Mouse (Mus musculus): Measurements from ENCODE around the gene Styx.
"Not testable (repeated sequence)": the region's sequence is repeated elsewhere in the genome, so short reads cannot be mapped to it uniquely, and the experiment has no call there.

The Styx gene

DNA sequence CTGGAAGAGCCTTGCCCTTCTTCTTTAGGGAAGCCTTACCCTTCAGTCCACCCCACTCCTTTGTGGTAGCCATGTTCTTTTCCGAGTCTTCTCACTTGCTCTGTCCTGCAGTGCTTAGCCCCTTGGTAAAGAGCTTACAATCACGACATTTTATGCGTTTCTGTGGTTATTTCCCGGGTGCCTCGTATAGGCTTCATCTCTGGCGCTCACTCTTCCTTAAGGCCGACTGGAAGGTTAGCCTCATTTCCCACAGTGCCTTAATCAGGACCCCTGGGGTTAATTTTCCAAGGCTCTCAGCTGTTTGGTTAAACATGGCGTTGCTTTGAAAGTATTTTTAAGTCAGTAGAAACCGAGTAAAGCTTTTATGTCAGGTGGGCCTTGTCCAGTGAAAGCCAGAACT, 88.5 kb downstream of the Styx start:
- no peak for DNase-seq (ENCODE audit: low spot score in 2 of 2)

DNA sequence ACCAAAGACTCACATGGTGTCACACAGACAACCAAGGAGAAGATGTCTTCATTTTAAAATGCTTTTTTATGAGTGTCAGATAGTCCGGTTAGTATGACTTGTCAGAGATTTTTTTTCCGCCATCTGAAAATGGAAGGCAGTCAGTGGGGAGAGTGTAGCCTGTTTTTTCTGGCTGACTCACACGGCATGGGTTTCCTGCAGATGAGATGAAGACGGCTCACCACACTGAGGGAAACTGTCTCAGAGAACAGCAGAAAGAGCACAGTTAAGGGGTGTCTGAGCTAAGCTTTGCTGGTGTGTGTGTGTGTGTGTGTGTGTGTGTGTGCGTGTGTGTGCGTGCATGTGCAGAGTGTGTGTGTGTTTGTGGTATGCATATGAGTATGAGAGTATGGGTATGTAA, 90.4 kb downstream of the Styx start:
- DNase-seq (ENCODE audit: low spot score in 2 of 2) = no peak

DNA sequence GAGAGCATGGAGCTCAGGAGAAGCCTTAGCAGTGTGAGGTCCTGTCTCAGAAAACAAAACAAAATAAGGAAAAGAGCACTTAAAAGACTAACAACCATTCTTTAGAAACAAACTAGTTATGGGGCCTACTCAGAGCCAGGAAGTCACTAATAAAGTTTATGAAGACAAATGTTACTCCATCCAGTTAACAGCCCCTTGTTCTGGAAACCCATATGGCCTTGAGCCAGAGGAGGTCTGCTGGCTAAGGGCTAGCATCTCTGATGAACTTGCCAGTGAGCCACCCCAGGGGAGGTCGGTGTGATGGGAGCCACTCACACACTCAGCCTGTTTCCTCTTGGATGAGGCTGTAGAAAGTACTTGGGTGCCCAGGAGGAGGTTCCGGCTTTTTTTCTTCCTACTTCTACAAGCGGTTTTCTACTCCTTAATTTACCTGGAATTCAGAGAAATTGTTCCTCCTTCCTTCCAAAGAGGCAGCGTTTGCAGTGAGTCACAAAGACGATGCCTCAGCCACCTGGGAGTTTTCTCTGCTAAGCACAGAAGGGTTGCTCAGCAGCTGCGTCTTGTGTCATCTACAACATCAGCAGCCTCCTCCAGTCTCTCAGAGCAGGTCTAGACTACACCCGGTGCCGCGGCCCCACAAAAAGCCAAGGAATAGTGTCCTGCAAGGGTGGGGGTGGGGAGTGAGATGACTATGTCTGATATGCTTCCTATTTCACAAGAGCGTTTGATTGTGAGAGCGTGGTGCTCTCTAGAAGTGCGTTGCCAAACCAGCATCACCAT, 92.1 kb downstream of the Styx start:
- DNase-seq (ENCODE audit: low spot score in 2 of 2) = no peak

DNA sequence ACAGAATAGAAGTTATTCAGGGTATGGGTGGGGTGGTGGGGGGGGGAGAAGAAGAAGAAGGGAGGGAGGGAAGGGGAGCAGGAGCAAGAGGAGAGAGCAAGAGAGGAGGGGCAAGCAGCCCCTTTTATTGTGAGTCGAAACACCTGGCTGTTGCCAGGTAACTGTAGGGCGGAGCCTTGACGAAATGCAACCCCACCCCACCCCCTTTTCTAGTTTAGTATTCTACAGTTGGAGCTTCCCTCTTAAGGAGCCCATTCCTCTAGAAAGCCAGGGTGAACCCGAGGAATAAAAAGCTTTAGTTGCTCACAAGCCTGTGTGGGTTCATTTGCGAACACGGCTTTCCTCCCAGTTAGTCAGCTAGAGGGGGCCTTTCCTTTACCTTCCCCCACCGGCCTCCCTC, 94.0 kb downstream of the Styx start:
- DNase-seq (ENCODE audit: low spot score in 2 of 2) = no peak

DNA sequence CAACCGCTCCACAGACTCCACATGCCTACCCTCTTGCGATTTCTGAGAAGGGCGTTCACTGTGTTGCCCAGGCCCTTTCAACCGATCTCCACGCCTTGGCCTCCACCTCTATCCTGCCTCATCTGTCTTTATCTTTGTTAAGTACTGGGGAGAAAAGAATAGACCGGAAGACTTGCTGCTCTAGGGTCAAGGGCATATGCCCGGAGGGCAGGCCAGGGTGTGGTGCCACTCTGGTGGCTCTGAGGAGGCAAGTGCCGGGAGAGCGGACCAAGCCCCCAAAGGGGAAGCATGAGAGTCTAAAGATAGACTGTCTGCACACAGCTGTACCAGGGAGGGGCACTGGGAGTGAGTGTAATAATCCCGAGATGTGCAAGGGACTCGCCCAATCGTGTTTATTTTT, 94.6 kb downstream of the Styx start:
- no peak for DNase-seq (ENCODE audit: low spot score in 2 of 2)

DNA sequence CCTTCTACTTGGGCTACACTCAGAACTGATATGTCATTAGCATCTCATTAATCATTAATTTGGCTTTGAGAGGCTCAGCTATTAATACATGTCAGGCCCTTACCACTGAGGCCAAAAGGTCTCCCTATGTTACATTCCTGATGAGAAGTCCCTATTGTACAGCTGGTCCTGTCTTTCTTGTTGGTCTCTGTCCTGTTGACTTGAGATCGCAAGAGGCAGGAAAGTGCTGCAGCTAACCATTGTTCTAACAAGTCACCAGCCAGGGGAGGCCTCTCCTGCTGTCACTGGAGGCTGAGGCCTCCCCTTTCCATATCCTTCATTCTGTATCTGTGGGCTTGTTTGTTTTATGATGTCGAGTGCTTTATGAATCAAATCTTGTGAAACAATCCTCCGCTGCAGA, 95.9 kb downstream of the Styx start:
- DNase-seq (ENCODE audit: low spot score in 2 of 2) = no peak

DNA sequence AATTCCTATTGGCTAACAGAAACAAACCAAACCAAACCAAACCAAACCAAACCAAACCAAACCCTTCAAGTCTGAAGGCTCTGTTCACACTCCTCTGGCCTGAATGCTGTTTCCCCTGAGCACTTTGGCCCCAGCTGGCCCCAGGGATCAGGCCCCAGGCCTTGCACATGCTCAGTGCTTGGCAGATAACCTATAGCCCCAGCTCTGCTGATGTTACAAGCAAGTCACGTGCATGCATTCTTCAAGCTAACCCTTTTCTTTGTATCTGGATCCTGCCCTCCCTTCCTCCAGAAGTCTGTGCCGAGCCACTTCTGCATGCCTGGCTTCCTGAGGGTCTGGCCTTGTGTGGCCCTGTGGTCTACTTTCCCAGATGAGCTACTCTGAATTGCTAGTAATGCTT, 100.2 kb downstream of the Styx start:
- DNase-seq (ENCODE audit: low spot score in 2 of 2) = no peak

DNA sequence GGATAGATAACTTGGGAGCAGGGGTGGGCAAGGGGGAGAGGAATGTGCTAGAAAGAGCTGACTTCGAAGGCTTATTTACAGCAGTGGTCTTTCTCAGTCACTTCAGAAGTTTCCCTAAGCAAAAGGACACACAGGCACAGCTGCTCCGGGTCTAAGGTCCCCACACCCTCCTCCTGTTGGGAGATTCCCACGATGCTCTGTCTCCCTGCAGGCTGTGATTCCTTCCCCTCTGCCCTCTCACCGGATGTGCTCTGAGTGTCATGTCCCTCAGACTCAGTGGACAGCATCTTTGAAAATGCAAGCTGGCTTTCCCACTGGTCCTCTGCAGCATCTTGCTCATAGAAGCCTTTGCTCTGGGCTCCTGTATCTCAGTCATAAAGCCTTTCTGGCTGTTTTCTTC, 101.3 kb downstream of the Styx start:
- DNase-seq (ENCODE audit: low spot score in 2 of 2) = no peak

DNA sequence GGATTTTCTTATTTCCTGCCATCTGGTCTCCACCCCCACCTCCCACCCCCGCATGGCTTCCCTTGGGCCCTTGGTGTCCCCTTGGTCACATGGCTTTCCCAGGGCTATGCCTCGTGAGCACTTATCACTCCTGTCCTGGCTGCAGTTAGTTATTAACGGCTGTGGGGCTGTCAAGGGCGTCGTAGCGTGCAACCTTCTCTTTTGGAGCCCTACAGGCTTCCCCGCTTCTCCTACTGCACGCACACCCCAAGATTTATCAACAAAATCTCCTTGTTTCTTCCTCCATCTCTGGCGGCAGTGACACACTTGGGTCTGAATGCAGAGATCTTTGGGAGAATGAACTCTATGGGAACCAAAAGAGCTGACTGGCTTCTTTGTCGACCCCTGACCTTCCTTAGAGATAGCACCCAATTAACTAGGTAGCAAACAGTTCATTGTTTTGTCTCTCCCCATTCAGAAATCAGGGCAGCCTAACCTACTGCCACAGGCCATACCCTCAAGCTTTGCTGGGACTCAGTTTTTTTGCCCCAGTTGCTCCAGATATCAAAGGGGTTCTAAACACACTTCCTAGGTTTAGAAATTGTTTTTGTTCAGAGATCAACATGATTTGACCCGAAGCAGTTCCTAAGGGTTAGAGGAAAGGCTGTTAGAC, 102.1 kb downstream of the Styx start:
- no peak for DNase-seq (ENCODE audit: low spot score in 2 of 2)

DNA sequence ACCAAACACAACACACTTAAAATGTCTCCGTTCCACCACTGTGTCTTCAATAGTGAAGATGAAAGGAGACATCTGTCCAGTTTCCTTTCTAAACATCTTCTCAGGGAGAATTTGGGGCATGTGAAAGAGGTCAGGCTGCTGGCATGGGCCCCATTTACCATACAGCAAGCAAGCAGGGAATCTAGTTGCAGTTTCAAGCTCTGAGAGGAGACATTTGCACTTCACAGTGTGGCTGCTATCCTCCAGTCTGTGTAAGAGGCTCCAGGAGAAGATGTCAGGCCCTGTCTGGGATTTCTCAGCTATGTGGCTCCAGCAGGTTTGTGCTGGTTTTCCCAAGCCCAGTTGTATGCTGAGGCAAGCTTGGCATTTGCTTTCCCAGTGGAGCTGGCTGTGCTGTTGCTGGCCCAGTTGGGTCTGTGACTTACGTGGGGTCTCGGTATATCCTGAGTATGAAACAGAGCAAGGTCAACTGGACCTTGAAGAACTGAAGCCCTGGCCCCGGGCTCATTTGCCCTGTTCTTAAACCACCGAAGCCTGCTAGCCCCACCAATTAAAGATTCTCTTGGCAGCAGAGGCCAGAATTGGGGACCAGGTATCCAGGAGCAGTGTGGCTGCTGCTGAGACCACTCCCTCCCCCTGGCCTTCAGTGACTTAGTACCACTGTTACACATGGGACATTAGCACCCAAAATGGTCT, 102.8 kb downstream of the Styx start:
- no peak for DNase-seq (ENCODE audit: low spot score in 2 of 2)

DNA sequence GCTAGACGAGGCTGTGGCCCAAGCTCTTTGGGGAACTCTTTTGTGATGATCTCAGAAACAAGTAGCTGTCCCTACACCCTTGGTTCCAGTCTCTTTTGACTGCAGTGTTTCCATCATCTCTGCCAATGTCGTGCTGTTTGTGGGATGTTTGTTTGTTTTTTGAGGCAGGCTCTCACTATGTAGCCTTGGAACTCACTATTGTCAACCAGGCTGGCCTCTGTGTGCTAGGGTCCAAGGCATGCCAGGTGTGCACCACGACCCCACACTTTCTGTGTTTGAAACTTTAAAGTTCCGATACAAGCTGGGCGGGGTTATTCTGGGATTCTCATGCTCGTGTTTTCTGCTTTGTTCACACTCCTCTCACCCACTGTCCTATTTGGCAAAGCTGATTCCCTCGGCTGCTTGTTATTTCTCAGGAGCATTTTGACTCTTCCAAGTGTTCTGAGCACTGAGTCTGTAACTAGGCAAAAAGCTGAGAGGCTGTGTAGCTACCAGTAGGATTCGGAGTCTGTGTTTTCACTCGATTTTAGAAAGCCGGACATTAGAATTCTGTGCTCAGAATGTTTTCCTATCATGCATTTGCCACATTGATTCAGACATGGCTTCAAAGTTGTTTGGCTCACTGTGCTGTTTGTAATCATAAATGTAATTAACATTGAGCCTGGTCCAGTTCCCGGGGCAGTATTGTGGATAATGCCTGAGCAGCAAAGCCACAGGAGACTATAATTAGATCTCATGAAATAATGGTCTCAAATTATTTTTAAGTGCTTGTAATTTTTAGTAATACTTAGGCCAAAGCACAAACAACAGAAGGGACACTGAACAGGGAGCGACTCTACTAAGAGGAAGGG, 105.0 kb downstream of the Styx start:
- DNase-seq (ENCODE audit: low spot score in 2 of 2) = no peak

DNA sequence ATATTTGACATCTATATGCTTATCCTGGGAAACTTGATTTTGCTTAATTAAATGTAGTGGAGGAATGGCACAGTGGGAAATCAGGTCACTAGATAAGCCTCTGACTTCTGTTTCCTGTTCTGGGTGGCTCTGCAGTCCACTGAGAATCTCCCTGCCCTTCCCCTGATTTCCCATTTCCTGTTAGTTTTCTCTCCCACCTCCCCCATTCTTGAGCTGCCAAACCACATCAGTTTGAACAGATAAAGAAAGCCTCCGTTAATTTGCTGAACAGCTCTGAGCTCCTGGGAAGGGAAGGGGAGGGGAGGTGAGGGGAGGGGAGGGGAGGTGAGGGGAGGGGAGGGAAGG, 105.6 kb downstream of the Styx start:
- DNase-seq (ENCODE audit: low spot score in 2 of 2) = no peak

DNA sequence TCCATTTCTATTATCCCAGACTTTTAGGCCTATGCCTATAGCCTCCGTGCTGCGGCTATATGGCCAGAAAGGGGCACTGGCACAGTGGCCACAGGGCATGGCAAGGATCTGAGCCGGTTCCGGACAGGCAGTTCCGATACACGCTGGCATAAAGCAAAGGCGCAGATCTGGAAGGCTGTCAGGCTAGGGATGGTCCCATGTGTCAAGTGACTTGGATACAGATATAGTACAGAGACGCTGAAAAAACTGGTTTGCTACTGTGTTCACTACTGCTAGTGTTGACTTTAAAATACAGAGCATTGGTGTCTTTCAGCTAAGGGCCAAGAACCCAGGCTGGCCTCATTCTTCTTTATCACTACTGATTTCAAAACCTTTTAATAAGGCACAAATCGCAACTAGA, 106.1 kb downstream of the Styx start:
- no peak for DNase-seq (ENCODE audit: low spot score in 2 of 2)

DNA sequence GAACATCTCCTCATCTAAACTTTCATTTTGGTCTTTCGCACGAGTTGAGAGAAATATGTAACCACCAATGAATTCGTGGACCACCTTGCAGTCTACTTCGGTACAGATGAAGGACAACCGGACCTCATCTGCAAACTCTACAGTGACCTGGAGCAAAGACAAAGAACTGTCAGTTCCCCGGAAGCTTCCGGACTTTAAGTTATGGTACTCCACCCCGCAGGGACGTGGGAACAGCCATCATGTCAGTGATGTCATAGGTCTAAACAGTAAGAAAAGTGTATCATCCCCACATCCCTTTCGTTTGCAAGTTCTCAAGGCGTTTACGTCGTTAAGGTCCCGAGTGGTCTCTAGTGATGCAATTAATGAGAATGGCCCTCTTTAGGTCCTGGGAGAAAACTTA, 109.0 kb downstream of the Styx start:
- DNase-seq (ENCODE audit: low spot score in 2 of 2) = no peak

DNA sequence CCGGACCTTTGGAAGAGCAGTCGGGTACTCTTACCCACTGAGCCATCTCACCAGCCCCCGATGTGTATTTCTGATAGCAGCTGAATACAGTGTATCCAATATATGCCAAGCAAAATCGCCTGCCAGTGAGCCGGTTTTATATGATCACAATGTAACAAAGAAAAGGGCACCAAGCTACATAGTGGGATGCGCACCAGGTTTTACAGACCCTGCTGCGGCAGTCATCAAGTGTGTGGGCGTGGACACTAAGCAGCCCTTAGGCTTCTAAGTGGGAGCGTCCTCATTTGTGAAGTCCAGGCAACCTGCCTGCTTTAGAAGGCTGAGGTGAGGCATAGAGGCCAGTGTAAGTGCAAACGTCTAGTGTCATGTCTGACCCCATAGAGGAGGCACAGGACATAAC, 109.6 kb downstream of the Styx start:
- no peak for DNase-seq (ENCODE audit: low spot score in 2 of 2)

DNA sequence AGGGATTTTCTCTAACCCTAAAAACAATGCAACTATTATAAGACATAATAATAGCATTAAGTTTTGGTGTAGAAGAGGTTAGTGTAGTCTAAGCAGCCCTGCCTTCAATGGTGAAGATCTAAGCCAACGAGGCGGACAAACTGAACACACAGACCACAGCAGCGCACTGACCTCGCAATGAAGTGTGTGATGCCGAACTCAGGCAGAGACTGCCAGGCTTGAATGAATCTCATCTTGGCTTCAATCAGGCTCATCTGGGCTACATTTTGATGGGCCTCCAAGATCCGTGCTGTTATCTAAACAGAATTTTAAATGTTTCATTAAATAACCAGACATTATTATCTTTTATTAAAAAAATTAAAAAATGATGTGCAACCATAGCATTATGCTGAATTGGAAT, 111.1 kb downstream of the Styx start:
- no peak for DNase-seq (ENCODE audit: low spot score in 2 of 2)

DNA sequence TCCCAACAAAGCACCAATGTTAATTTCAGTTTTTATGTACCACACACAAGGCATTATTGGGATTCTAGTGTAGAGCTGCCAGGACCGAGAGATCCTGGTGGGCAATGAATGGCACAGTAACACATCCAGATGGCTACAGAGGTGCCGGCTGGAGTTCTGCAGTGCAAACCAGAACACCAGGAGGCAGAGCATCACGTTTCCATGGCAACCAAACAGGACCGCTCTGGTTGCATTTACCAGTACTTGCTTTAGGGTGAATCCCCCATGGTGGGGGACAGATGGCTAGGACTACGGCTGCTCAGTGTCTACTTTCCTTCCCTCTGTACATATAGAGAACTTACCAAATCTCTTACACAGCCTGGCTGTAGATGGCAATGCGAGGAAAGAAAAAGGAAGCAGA, 111.5 kb downstream of the Styx start:
- DNase-seq (ENCODE audit: low spot score in 2 of 2) = peak in 1 of 2 experiments; percentile 44

DNA sequence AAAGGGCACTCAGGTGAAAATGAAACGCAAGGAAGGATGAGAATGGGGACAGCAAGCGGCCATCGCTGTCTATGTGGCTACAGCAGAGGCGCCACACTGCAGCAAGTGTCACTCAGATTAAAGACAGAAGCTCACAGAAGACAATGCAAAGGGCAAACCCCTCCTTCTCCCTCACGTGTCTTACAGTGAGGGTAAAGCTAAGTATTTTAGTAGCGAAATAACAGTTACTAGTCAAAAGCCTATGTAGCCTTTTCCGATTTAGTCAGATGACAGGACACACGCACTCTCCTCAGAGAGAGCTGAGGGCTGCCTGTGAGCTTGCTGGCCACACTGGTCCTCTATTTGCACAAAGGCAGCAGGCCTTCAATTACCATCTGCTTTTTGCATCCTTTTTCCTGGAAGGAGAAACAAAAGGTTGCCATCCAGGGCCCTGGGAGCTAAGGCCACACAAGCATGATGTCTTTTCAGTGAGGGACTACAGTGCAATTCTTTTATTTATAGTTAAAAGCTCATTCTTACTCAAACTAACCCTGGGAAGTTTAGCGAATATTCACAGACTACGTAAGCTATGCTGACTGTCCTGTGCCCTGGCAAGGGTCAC, 112.1 kb downstream of the Styx start:
- no peak for DNase-seq (ENCODE audit: low spot score in 2 of 2)

DNA sequence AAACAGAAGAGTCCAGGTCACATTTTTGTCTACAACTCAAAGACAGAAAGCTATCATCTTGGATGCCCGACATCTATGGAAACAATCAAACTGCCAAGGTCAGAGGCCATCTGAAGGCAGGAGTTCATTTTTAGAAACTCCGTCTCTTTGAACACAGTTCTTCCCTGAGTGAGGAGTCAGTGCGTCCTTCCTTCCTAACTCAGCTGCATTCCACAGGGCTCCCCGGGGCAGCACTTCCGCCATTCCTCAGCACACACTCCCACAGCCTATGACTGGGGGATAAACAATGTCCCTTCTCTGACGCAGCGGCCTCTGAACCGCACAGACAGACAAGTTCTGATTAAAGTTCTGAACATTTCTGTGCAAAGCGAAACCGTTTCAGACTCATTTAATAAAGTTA, 112.7 kb downstream of the Styx start:
- DNase-seq (ENCODE audit: low spot score in 2 of 2) = no peak

DNA sequence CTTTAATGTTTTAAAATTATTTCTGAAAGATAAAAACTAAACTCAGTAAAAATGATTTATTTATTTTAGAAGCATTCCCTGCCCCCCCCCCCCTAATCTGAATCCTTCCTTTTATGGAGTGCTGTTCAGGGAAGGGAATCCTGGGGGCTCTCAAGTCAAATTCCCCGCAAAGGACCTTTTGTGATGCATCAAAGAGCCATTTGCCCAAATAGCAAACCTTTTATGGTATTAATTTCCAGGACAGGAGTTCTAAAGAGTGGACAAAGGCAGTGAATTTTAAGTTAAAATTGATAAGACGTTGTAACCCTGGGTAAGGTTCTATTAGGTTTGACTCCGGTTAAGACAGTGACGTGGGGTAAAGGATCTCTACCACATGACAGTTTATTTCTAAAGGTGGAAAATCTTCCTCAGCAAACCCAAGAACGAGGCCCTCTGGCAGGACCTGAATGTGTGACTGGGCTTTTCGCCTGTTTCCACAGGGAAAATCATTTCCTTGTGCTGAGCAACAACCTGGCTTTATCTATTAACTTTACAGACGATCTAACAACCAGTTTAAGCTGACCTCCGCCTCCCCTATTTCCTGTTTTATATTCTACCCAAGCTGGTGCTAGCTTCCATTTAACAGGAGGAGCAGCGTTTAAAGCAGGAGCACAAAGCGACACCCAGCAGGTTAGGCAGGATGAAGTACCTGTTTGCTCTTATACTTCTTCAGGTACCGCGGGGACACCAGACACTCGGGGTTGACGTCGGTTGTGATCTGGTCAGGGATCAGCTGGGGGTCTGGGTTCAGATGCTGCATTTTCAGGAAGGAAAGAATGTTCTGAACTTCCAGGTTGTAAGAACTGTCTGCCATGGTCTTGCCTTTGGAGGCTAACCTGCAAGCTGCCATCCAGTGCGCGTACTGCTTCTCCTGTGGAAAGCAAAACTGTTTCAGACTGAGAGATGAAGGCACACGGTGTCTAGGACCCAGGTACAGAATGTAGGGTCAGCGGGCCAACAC, 113.4 kb downstream of the Styx start:
- DNase-seq (ENCODE audit: low spot score in 2 of 2) = no peak

DNA sequence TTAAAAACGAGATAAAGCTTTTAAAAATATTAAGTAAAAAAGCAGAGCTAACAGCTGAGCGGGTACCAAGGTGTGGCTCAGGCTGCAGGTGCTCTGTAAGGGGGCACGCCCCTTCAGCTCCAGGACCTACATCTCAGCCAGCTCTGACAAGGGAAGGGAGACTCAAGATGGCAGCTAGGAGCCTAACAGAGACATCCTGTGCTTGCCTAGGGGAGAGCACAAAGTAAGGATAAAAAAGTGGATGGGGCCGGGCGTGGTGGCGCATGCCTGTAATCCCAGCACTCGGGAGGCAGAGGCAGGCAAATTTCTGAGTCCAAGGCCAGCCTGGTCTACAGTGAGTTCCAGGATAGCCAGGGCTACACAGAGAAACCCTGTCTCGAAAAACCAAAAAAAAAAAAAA, 115.5 kb downstream of the Styx start:
- DNase-seq (ENCODE audit: low spot score in 2 of 2) = not testable (repeated sequence)
